Mouse (Mus musculus) CH12.LX (cell line): ENCODE measurements around the gene Nub1. TPM values are rescaled to one million over a fixed set of nuclear protein-coding genes. Genes with fewer than 3 reads are reported as not detected.

Experiments
- DNase-seq: peaks from one replicate; pipeline ENCODE4 v3.0.0-alpha.2; 2013; ENCODE audit errors: extremely low read depth
- H3K27ac ChIP-seq: 2 replicates; pipeline ENCODE4 v1.5.1; 2012; ENCODE audit warnings: low read depth, mild to moderate bottlenecking, control low read depth, moderate library complexity; ENCODE audit not compliant: insufficient read depth
- H3K27me3 ChIP-seq: replicated peaks from 2 replicates; pipeline ENCODE3; 2012; ENCODE audit warnings: inconsistent platforms
- H3K36me3 ChIP-seq, 2 experiments: replicated peaks in 1 of 2; 2 replicates each; pipeline versions ENCODE3 to v1.6.1; 2012; ENCODE audit warnings: inconsistent platforms in 1 of 2, low read length in 1 of 2, mild to moderate bottlenecking in 1 of 2, mixed read lengths in 1 of 2, moderate library complexity in 1 of 2; ENCODE audit not compliant: control insufficient read depth in 1 of 2, insufficient read depth in 1 of 2
- H3K4me1 ChIP-seq, 2 experiments: 2 replicates each; pipeline ENCODE4 v1.6.1; 2012; ENCODE audit warnings: inconsistent platforms in 1 of 2, moderate library complexity in 1 of 2; ENCODE audit not compliant: insufficient read depth in 2 of 2, control insufficient read depth in 1 of 2
- H3K4me2 ChIP-seq: 2 replicates; pipeline ENCODE4 v1.6.1; 2012; ENCODE audit warnings: low read depth, mild to moderate bottlenecking, control low read depth; ENCODE audit not compliant: poor library complexity, insufficient read depth, severe bottlenecking
- H3K4me3 ChIP-seq, 3 experiments: fragments of 150-350 bp in 1 of 3; sonication (generic) in 1 of 3; replicated peaks in 1 of 3; 2 replicates each; pipeline versions ENCODE3 to v1.5.1; 2011 to 2012; ENCODE audit warnings: low read depth in 2 of 3, low read length in 2 of 3, mild to moderate bottlenecking in 2 of 3, moderate library complexity in 2 of 3, control low read depth in 1 of 3, improper control_type of control experiment in 1 of 3, inconsistent platforms in 1 of 3, mixed read lengths in 1 of 3; ENCODE audit not compliant: poor library complexity in 1 of 3
- H3K79me2 ChIP-seq: replicated peaks from 2 replicates; pipeline ENCODE4 v1.6.1; 2012; ENCODE audit warnings: mild to moderate bottlenecking, moderate library complexity; ENCODE audit not compliant: control insufficient read depth, poor library complexity, insufficient read depth, severe bottlenecking; ENCODE audit errors: extremely low read depth
- H3K9ac ChIP-seq: 2 replicates; pipeline ENCODE4 v1.6.1; 2012; ENCODE audit warnings: low read depth, mild to moderate bottlenecking, control low read depth, moderate library complexity; ENCODE audit not compliant: insufficient read depth
- H3K9me3 ChIP-seq: replicated peaks from 2 replicates; pipeline ENCODE3; 2012; ENCODE audit warnings: low read length, inconsistent platforms, mixed read lengths
- CTCF ChIP-seq, 2 experiments: IDR thresholded peaks in 1 of 2; conservative IDR thresholded peaks in 1 of 2; 2 replicates each; pipeline ENCODE4 v1.5.1; 2011 to 2012; ENCODE audit warnings: low read depth in 2 of 2, low read length in 2 of 2, improper control_type of control experiment in 1 of 2, inconsistent platforms in 1 of 2, mild to moderate bottlenecking in 1 of 2, moderate library complexity in 1 of 2
- ETS1 ChIP-seq: conservative IDR thresholded peaks from 2 replicates; pipeline ENCODE4 v1.6.1; 2012; ENCODE audit warnings: low read depth, mild to moderate bottlenecking, inconsistent platforms, low read length, improper control_type of control experiment, moderate library complexity
- HCFC1 ChIP-seq: IDR thresholded peaks from 2 replicates; pipeline ENCODE4 v1.6.1; 2012; ENCODE audit warnings: low read depth, mild to moderate bottlenecking, inconsistent platforms, low read length, improper control_type of control experiment
- JUN ChIP-seq: IDR thresholded peaks from 2 replicates; pipeline ENCODE4 v1.6.1; 2011; ENCODE audit warnings: low read depth, mild to moderate bottlenecking, low read length, improper control_type of control experiment, moderate library complexity; ENCODE audit not compliant: insufficient read depth
- KAT2A ChIP-seq: IDR thresholded peaks from 2 replicates; pipeline ENCODE4 v1.6.1; 2012; ENCODE audit warnings: low read length, improper control_type of control experiment, inconsistent platforms; ENCODE audit not compliant: insufficient replicate concordance
- MAFK ChIP-seq: IDR thresholded peaks from 2 replicates; pipeline ENCODE4 v1.6.1; 2011; ENCODE audit warnings: low read length, improper control_type of control experiment; ENCODE audit not compliant: insufficient replicate concordance
- MAZ ChIP-seq: IDR thresholded peaks from 2 replicates; pipeline ENCODE4 v1.6.1; 2012; ENCODE audit warnings: low read depth, mild to moderate bottlenecking, inconsistent platforms, low read length, improper control_type of control experiment, moderate library complexity
- NELFE ChIP-seq: IDR thresholded peaks from 2 replicates; pipeline ENCODE4 v1.6.1; 2011; ENCODE audit warnings: low read depth, low read length, improper control_type of control experiment
- POLR2AphosphoS2 ChIP-seq: IDR thresholded peaks from 2 replicates; pipeline ENCODE4 v1.6.1; 2011; ENCODE audit warnings: low read depth, low read length, improper control_type of control experiment
- RAD21 ChIP-seq: IDR thresholded peaks from 2 replicates; pipeline ENCODE4 v1.6.1; 2011; ENCODE audit warnings: low read depth, mild to moderate bottlenecking, low read length, improper control_type of control experiment, moderate library complexity
- SMC3 ChIP-seq: IDR thresholded peaks from 2 replicates; pipeline ENCODE4 v1.6.1; 2011; ENCODE audit warnings: low read depth, low read length, improper control_type of control experiment
- TBP ChIP-seq: conservative IDR thresholded peaks from 2 replicates; pipeline ENCODE4 v1.6.1; 2011; ENCODE audit warnings: low read depth, low read length, improper control_type of control experiment
- TCF12 ChIP-seq: IDR thresholded peaks from 2 replicates; pipeline ENCODE4 v1.6.1; 2014; ENCODE audit warnings: low read depth, mild to moderate bottlenecking, inconsistent platforms, low read length, improper control_type of control experiment
- UBTF ChIP-seq: IDR thresholded peaks from 2 replicates; pipeline ENCODE4 v1.6.1; 2012; ENCODE audit warnings: low read depth, mild to moderate bottlenecking, inconsistent platforms, low read length, improper control_type of control experiment, moderate library complexity
- ZC3H11A ChIP-seq: IDR thresholded peaks from 2 replicates; pipeline ENCODE4 v1.6.1; 2012; ENCODE audit warnings: low read depth, mild to moderate bottlenecking, inconsistent platforms, low read length, improper control_type of control experiment
- dilution Hi-C: fragments of 300-500 bp; cut with MboI; formaldehyde crosslinking; loops from 2 replicates; pipeline ENCODE4 v1.14.3; 2020; ENCODE audit warnings: low sequenced_read_pairs; ENCODE audit not compliant: extremely low pct_unique_long_range_greater_than_20kb, extremely low pct_ligation_motif_present
- in situ Hi-C: fragments of 300-500 bp; cut with MboI; formaldehyde crosslinking; loops from 3 replicates; pipeline ENCODE4 v1.14.3; 2019; ENCODE audit warnings: low sequenced_read_pairs, low pct_ligation_motif_present, low pct_unique_long_range_greater_than_20kb, mixed read lengths
- polyA plus RNA-seq: library from polyadenylated mRNA; unstranded; fragments of >175 nt; gene quantifications from 2 replicates; pipeline ENCODE4 v1.2.1, GENCODE M21; 2012; ENCODE audit warnings: low read depth; ENCODE audit not compliant: insufficient read length
- total RNA-seq, 2 experiments: library from RNA; depleted of rRNA; stranded (reverse); fragments of 300-350 nt in 1 of 2; fragments of >200 nt in 1 of 2; gene quantifications; 2 replicates each; pipeline ENCODE4 v1.2.3; 2012 to 2014

Nub1 gene
- total and polyA plus RNA-seq, 3 experiments, result 58.1 to 83.2 (median 69.3) TPM

DNA sequence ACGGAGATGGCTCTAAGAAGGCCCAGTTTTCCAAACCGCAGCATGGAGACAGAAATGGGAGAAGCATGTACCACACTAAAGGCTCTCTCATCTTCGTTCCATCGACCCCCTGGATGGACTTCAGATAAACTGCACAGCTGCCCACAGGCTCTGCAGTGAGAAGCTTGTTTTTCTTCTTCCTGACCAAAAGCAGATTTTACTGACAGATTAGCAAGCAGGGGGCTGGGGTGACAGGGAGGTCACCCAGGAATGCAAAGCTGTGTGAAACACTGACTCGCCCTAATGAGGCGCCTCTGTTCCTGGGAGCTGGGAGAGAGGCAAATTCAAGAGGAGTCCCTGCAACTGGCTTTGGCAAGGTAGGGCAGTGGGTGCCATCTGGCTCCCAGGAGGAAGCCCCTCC is 62.2 kb downstream of the Nub1 start:
- Histone ChIP-seq H3K27me3 (peaks cover 2% of the 10 kb centered on the region), H3K36me3 (no peaks in the 10 kb centered on the region), H3K4me3 (no peak overlapping the region), H3K27ac (no peak overlapping the region), H3K4me1 (peaks cover 6 to 24% of the 10 kb centered on the region in 2 experiments), H3K4me2 (no peak overlapping the region), H3K9ac (no peak overlapping the region), H3K79me2 (no peaks in the 10 kb centered on the region), H3K9me3 (no peaks in the 10 kb centered on the region)
- TF ChIP-seq TBP (no peak), UBTF (no peak), SMC3 (no peak), CTCF (conservative IDR thresholded peaks at IDR 0.05 in 1 of 2, IDR thresholded peaks at IDR 0.05 in 1 of 2; ENCODE audit: low read depth in 2 of 2, low read length in 2 of 2) (no peak), ETS1 (no peak), HCFC1 (no peak), NELFE (no peak), JUN (no peak), TCF12 (no peak), RAD21 (no peak), MAFK (no peak)
- in situ Hi-C loops (no loop called here), dilution Hi-C loops (no loop called here)
- DNase-seq, result no peak

DNA sequence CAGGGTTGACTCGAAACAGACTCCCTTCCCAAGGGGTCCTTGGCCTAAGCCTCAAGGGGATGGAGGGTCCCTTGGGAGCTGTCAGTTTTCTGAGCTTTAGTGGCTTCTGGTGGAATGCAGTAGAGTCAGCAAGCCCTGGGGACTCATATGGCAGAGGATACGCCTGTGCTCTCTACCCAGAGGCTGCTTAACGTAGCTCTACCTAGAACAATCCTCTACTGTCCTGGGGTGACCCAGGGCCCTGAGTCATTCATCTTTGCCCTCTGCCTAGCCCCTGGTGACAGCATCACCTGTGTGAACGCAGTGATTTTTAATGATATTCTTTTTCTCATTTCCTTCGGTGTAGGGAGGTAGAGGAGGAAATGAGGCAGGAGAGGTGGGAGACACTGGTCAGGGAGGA is 64.4 kb downstream of the Nub1 start:
- no peak overlapping the region for H3K4me2 ChIP-seq
- no peak for TF ChIP-seq JUN
- no peak for TF ChIP-seq NELFE
- TF ChIP-seq KAT2A, result no peak
- TF ChIP-seq UBTF, result no peak
- no peak for TF ChIP-seq POLR2AphosphoS2
- no peak for TF ChIP-seq TCF12
- TF ChIP-seq RAD21, result no peak
- TF ChIP-seq ZC3H11A, result no peak
- no peak; the same call in 1 of the 2 replicates for TF ChIP-seq MAZ
- TF ChIP-seq, all 38 proteins: peak for 0
- Histone ChIP-seq H3K79me2 (no peaks in the 10 kb centered on the region), H3K4me3 (no peak overlapping the region), H3K4me1 (peaks cover 6 to 36% of the 10 kb centered on the region in 2 experiments), H3K27ac (no peak overlapping the region), H3K9me3 (no peaks in the 10 kb centered on the region), H3K36me3 (no peaks in the 10 kb centered on the region), H3K27me3 (peaks cover 2% of the 10 kb centered on the region), H3K9ac (no peak overlapping the region)
- DNase-seq, result no peak
- in situ Hi-C loops, result no loop called here
- dilution Hi-C loops, result no loop called here
